Mouse (Mus musculus): ENCODE results near the gene Tmem214.

Gene Tmem214

DNA sequence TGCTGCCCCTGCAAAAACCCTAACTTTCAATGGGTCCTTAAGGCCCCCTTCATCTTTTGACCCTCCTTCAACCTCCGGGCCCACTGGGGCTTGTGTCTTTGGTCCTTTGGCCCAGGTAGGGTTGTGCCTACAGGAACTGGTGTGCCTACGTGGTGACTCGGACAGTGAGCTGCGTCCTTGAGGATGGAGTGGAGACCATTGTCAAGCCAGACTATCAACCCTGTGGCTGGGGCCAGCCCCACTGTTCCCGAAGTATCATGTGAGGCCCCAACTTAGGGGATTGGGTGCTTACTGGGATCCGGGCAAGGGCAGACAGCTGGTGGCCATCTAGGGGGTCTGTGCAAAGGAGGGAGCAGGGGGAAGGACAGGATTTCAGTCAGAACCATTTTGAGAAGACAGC is 47.0 kb downstream of the Tmem214 start:
- no peak for DNase-seq (ENCODE audit: low spot score in 2 of 2)

DNA sequence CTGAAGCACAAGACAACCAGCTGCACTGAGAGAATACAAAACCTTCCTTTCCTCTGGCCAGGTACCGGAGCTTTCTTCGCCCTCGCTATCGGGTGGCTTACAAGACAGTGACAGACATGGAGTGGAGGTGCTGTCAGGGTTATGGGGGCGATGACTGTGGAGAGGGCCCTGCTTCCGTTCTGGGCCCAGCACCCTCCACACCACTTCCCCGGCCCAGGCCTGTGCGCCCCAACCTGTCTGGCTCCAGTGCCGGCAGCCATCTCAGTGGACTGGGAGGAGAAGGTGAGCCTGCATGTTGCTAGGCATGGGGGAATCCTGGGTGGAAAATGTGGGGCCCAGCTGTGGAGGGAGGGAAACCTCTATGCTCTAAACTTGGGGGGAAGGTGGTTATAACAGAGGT is 47.6 kb downstream of the Tmem214 start:
- no peak for DNase-seq (ENCODE audit: low spot score in 2 of 2)

DNA sequence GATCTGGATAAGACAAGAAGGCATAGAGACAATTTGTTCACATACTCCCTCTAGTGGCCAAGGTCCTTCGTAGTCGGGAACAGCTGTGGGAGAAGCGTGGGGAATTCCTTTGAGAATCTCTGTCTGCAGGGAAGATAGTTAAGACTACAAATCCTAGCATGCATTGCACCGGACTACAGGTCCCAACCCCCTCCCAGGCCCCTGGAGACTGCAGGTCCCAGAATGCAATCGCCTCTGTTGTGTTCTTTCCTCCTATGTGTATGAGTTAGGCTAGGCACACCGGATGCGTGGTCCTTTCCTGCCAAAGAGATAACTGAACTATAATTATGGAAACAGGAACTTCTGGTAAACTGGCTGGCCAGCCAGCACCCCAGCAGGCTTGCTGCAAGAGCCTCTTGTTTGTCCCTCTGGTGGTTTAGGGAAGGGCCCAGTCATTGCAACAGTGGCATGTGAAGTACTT is 48.2 kb downstream of the Tmem214 start:
- DNase-seq (ENCODE audit: low spot score in 2 of 2) = peak; percentile 77 to 80

DNA sequence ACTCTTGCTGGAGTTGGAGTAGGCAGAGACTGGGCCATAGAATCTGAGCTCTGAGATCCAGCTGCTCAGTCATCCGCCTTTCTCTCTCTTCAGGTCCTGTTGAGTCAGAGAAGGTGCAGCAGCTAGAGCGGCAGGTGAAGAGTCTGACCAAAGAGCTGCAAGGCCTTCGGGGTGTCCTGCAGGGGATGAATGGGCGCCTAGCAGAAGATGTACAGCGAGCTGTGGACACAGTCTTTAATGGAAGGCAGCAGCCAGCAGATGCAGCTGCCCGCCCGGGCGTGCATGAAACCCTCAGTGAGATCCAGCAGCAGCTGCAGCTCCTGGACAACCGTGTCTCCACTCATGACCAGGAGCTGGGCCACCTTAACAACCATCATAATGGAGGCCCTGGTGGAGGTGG is 49.0 kb downstream of the Tmem214 start:
- DNase-seq (ENCODE audit: low spot score in 2 of 2) = no peak

DNA sequence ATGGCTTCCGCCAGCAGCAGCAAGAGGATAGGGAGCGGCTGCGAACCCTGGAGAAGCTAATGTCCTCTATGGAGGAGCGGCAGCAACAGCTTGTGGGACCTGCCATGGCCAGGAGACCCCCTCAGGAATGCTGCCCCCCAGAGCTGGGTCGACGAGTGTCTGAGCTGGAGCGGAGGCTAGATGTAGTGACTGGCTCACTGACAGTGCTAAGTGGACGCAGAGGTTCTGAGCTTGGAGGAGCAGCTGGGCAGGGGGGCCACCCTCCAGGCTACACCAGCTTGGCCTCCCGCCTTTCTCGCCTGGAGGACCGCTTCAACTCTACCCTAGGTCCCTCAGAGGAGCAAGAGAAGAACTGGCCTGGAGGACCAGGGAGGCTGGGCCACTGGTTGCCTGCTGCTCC is 49.5 kb downstream of the Tmem214 start:
- DNase-seq (ENCODE audit: low spot score in 2 of 2) = no peak

DNA sequence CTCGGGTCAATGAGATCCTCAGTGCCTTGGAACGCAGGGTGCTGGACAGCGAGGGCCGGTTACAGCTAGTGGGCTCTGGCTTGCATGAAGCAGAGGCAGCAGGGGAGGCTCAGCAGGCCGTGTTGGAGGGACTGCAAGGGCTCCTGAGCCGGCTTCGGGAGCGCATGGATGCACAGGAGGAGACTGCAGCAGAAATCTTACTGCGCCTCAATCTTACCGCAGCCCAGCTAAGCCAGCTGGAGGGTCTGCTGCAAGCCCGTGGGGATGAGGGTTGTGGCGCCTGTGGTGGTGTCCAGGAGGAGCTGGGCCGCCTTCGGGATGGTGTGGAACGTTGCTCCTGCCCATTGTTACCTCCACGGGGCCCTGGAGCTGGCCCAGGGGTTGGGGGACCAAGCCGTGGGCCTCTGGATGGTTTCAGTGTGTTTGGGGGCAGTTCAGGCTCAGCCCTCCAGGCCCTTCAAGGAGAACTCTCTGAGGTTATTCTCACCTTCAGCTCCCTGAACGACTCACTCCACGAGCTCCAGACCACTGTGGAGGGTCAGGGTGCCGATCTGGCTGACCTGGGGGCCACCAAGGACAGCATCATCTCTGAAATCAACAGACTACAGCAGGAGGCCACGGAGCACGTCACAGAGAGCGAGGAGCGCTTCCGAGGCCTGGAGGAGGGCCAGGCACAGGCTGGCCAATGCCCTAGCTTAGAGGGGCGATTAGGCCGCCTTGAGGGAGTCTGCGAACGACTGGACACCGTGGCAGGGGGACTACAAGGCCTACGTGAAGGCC is 50.3 kb downstream of the Tmem214 start:
- DNase-seq (ENCODE audit: low spot score in 2 of 2) = no peak

DNA sequence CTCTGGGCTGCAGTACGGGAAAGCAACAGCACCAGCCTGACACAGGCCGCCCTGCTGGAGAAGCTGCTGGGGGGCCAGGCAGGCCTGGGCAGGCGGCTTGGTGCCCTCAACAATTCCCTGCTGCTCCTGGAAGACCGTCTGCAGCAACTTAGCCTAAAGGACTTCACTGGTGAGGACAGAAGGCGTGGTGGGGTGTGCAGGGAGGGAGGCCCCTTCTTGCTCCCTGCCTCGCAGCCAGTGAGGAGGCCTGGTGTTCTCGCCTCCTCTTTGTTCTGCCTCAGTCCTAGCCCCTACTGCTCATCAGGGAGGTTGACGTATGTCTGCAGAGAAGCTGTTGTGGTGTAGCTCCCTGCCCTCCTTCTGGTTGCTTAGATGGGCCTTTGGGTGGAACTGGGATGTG is 50.9 kb downstream of the Tmem214 start:
- DNase-seq (ENCODE audit: low spot score in 2 of 2) = no peak

DNA sequence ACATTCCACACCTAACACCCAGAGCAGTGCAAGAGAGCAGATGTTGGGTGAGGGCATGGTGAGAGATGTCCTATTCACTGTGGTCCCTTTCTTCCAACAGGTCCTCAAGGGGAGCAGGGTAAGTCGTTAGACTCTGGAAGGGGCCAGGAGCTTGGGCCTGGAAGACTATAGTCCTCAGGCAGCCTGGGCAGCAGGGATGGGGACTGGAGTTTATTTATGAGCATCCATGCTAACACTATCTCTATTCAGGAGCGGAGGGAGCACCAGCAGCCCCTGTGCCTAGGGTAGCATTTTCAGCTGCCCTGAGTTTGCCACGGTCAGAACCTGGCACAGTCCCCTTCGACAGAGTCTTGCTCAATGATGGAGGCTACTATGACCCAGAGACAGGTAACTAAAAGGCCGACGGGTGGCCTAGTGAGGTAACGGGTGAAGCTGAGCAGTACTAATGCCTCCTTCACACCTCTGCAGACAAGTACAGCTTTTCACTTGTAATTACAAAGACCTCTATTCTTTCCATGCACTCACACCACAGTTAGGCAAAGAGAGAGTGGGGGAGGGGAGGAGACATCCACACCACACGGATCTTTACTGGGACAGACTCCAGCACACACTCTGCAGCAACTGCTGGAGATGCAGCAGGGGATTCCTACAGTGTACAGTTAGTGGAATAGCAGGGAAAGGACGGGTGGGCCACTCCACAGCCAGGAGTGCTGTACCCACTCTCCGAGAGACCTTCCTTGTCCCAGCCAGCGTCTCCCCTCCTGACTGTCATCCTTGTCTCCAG is 52.2 kb downstream of the Tmem214 start:
- DNase-seq (ENCODE audit: low spot score in 2 of 2) = no peak

DNA sequence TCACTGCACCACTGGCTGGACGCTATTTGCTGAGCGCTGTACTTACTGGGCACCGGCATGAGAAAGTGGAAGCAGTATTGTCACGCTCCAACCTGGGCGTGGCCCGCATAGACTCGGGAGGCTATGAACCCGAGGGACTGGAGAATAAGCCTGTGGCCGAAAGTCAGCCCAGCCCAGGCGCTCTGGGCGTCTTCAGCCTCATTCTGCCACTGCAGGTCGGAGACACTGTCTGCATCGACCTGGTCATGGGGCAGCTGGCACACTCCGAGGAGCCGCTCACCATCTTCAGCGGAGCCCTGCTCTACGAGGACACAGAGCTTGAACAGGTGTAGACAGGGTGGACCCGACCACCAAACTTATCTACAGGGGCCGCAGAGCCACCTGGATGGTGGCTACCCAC is 52.8 kb downstream of the Tmem214 start:
- no peak for DNase-seq (ENCODE audit: low spot score in 2 of 2)

DNA sequence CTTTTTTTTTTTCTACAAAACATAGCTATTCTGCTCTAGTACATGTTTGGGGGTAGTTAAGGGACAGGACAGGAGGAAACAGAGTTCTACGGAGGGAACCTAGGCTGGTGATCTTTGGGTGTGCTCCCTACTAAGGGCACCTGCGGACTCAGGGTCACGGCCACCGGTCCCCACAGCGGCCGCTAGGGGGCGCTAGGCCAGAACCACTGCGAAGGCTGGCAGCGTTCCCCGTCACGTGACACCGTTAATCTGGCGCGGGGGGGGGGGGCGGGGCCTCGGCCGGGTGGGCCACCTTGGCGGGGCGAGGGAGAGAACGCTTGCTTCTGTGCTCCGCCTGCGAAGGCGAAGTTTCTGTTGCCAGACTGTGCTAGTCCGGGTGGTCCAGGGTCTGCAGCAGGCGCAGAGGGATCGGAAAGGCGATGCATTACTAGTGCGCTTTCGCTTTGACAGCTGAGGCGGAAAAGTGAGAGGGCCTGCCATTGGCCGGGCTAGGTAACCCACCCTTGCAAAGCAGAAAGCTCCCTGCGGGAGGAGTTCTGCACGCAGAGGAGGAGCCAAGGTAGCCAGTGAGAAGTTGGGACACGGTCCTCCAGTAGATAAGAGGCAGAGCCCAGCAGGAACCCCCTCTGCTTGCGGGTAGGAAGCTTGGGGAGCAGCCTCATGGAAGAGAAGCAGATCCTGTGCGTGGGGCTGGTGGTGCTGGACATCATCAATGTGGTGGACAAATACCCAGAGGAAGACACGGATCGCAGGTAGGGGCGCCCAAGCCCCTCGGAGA is 53.6 kb downstream of the Tmem214 start, which contains the start of gene Khk:
Gene Khk, plus strand, starts transcription at position 176 of the 778 bp plus-strand sequence.
- peak; percentile 87 to 91 for DNase-seq (ENCODE audit: low spot score in 2 of 2)

DNA sequence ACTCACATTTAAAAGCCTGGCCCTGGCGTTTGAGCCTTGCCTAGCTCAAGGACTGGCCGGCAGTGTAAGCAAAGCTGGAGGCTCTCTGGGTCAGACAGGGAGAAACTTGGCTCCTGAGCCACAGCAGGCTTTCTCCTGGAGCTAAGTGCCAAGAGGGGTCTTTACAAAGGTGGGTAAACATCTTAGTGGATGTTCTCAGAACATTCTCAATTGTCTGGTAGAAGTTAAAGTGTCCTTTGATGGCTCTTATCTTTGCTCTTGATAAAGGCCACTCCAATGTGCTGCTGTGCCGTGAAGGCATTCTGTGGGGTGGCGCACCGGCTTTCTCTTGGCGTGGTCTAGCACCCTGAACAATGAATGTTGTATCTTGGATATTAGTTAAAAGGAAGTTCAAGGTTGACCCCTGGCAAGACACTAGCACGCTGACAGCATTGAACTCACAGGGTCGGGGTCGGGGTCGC is 54.8 kb downstream of the Tmem214 start:
- DNase-seq (ENCODE audit: low spot score in 2 of 2) = no peak

DNA sequence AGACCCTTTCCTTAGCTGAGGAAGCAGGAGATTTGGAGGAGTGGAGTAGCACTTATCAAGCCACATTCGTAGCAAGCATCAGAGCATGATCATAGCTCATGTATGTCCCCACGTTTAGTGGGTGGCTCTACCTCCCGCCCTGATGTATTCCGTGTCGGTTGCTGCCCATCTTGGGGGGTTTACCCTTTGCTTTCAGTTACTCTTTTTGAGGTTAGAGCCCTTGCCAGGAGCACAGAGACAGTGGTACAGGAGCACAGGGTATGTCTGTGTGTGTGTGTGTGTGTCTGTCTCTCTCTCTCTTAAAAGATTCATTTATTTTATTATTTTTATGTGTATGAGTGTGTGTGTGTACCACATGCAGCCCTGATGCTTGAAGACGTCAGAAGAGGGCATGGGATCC is 55.3 kb downstream of the Tmem214 start:
- DNase-seq (ENCODE audit: low spot score in 2 of 2) = no peak

DNA sequence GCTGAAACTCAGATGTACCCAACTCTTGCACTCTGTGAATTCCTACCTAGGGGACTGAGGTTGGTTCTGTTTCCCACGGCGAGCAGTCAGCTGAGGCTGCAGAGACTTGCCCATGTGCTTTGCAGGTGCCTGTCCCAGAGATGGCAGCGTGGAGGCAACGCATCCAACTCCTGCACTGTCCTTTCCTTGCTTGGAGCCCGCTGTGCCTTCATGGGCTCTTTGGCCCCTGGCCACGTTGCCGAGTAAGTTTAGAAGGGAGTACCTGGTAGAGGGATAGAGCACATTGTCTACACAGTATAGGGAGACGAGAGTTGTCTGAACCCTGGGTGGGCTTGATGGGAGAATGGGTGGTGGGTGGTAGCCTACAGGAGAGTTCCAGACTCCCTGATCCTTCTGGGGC is 56.8 kb downstream of the Tmem214 start:
- DNase-seq (ENCODE audit: low spot score in 2 of 2) = no peak

DNA sequence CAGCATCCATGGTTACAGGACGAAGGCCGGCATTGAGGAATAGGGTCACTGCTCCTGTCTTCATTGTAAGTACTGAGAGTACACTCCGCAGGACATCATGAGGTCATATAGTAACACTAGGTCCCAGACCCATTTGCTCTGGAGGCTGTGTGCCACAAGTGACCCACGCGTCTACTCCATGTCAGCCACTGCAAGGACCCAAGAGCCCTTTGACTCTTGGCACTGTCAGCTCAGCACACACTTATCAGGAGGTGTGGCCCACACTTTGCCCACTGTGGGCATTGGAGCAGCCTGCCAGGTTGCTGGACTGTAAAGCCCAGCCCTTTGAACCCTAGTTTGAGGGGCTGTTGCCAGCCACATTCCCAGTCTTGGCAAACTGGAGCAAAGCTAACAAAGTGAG is 57.4 kb downstream of the Tmem214 start:
- no peak for DNase-seq (ENCODE audit: low spot score in 2 of 2)

DNA sequence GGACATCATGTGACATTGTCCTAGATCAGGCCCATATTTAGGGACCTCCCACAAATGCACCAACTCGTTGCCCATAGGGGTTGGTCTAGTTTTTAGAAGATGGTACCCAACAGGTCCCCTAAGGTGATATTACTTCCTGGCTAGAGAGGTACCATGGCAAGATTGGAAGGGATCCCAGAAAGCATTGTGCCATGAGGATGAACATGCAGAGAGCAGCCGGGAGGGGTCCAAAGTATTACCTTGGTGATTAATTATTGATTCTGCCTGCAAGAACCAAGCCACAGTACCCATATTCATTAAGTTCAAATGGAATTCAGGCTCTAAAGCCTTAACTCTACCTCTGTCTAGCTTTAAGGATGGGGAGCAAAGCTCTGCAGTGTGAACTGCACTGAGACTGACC is 58.3 kb downstream of the Tmem214 start:
- no peak for DNase-seq (ENCODE audit: low spot score in 2 of 2)

DNA sequence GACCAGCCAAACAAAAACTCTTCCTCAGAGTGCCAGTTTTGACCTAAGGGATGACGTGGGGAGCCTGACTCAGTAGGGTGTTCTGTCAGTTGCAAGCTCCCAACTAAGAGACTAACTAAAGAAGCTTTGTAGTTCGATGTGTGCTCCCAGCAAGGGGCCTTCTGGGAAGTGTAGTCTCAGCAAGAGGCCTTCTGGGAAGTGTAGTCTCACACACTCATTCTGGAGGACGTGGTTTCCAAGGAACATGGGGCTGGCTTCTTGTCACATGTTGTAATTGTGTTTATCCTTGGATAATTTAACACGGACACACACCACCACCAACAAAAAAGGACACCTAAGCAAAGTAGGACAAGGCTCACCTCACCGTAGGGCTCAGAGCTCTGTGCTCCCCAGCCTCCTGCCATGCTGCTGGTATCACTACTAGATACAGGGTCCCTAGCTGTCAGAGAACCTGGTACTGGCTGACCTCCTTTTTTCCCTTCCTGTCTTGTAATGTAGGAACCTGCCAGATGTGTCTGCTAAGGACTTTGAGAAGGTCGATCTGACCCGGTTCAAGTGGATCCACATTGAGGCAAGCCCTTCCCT is 60.2 kb downstream of the Tmem214 start:
- DNase-seq (ENCODE audit: low spot score in 2 of 2) = no peak

Measured in spleen, postnatal 36 days (tissue).